Mouse (Mus musculus): ENCODE measurements around the gene Dlgap1.
"Not testable (repeated sequence)": the region's sequence is repeated elsewhere in the genome, so short reads cannot be mapped to it uniquely, and the experiment has no call there.

The Dlgap1 gene

GRCm38 (mm10) chr17:70827463-70828179 is 858.7 kb downstream of the Dlgap1 start:
- not testable (repeated sequence) for DNase-seq

- no peak for DNase-seq
Measured at GRCm38 (mm10) chr17:70828180-70828528, 859.3 kb downstream of the Dlgap1 start.

- no peak for DNase-seq
Measured at GRCm38 (mm10) chr17:70828569-70828968, 859.7 kb downstream of the Dlgap1 start.

- no peak for DNase-seq
Measured at GRCm38 (mm10) chr17:70829217-70829616, 860.3 kb downstream of the Dlgap1 start.

GRCm38 (mm10) chr17:70829943-70830715 is 861.3 kb downstream of the Dlgap1 start:
- no peak for DNase-seq

GRCm38 (mm10) chr17:70831591-70831990 is 862.7 kb downstream of the Dlgap1 start:
- no peak for DNase-seq

GRCm38 (mm10) chr17:70832544-70832943 is 863.7 kb downstream of the Dlgap1 start:
- DNase-seq, result no peak

- no peak for DNase-seq
Measured at GRCm38 (mm10) chr17:70834430-70834965, 865.6 kb downstream of the Dlgap1 start.

GRCm38 (mm10) chr17:70835071-70835790 is 866.4 kb downstream of the Dlgap1 start:
- DNase-seq, result no peak

GRCm38 (mm10) chr17:70836820-70837219 is 867.9 kb downstream of the Dlgap1 start:
- DNase-seq, result no peak

GRCm38 (mm10) chr17:70837474-70837873 is 868.6 kb downstream of the Dlgap1 start:
- DNase-seq, result not testable (repeated sequence)

GRCm38 (mm10) chr17:70838031-70838430 is 869.2 kb downstream of the Dlgap1 start:
- DNase-seq, result no peak

- DNase-seq, result no peak
Measured at GRCm38 (mm10) chr17:70838533-70838932, 869.7 kb downstream of the Dlgap1 start.

- DNase-seq, result no peak
Measured at GRCm38 (mm10) chr17:70843252-70843651, 874.4 kb downstream of the Dlgap1 start.

- DNase-seq, result no peak
Measured at GRCm38 (mm10) chr17:70844971-70845370, 876.1 kb downstream of the Dlgap1 start.

GRCm38 (mm10) chr17:70845543-70845942 is 876.7 kb downstream of the Dlgap1 start:
- DNase-seq, result no peak

GRCm38 (mm10) chr17:70846111-70846644 is 877.3 kb downstream of the Dlgap1 start:
- no peak for DNase-seq

GRCm38 (mm10) chr17:70847086-70847485 is 878.2 kb downstream of the Dlgap1 start:
- DNase-seq, result no peak

- DNase-seq, result no peak
Measured at GRCm38 (mm10) chr17:70847751-70848510, 879.1 kb downstream of the Dlgap1 start.

GRCm38 (mm10) chr17:70848511-70849398 is 879.9 kb downstream of the Dlgap1 start:
- no peak for DNase-seq

Measured in cerebellum, adult 8-10 months (tissue).